Comparison of ENCODE assay signal across 8 mouse cellular contexts in the genomic region with DNA sequence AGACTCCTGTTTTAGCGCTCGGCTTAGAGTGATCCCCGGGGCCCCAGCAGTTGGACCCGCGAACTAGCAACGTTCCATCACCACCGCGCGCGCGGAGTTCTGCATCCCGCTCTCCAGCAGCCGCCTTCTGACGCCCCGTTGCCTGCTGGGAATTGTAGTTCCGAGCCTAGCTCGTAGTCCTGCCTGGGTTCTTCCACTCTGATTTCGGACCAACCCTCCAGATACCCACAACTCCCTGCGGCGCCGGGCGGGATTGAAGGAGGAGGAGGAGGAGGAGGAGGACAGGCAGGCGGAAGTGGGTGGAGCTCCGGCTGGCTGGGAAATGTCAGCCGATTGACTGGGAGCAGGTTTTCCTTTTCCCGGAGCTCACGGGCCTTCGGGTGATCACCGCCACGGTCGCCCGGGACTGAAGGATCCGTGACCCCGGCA. TPM values are rescaled to one million over a fixed set of nuclear protein-coding genes. Genes with fewer than 3 reads are reported as not detected.
DNase-seq lines count a peak whose midpoint lies in the region; ATAC-seq and TF ChIP-seq lines count a peak whose summit lies in the region.

Gene Lmbrd2, plus strand, starts transcription at position 299 of the 429 bp plus-strand sequence.

- H3K4me3 ChIP-seq in embryonic facial prominence, embryonic 13.5 days = peak within 1 kb of the TSS; percentile 93
- peak within 1 kb of the TSS; percentile 96 for H3K4me3 ChIP-seq in heart, adult 2 months
- H3K4me3 ChIP-seq in limb, embryonic 13.5 days = peak within 1 kb of the TSS; percentile 84
- H3K4me3 ChIP-seq in midbrain, embryonic 16.5 days (ENCODE audit: low read depth, low read length) = peak within 1 kb of the TSS; percentile 88

- H3K27me3 ChIP-seq in embryonic facial prominence, embryonic 13.5 days = no peaks in the 10 kb centered on the region
- H3K27me3 ChIP-seq in heart, adult 2 months (ENCODE audit: control insufficient read depth, insufficient read depth, low read length) = no peaks in the 10 kb centered on the region
- H3K27me3 ChIP-seq in limb, embryonic 13.5 days = no peaks in the 10 kb centered on the region
- H3K27me3 ChIP-seq in midbrain, embryonic 16.5 days (ENCODE audit: control insufficient read depth, insufficient read depth, low read depth, low read length) = no peaks in the 10 kb centered on the region

- peak; percentile 91 for DNase-seq in 3134 (ENCODE audit: extremely low read depth, insufficient read length, low spot score)
- peak; percentile 98 to 99 for DNase-seq in adrenal gland, postnatal 36 days
- peak; percentile 97 for DNase-seq in heart, adult 2 months
- peak; percentile 97 to 98 for DNase-seq in kidney, adult 8-10 months
- DNase-seq in spleen, postnatal 10 days (ENCODE audit: low spot score in 2 of 2) = peak; percentile 89 to 99

- peaks cover 34% of the 10 kb centered on the region for H3K36me3 ChIP-seq in embryonic facial prominence, embryonic 13.5 days
- no peaks in the 10 kb centered on the region for H3K36me3 ChIP-seq in heart, adult 2 months (ENCODE audit: control insufficient read depth, insufficient read depth, low read length)
- peaks cover 37% of the 10 kb centered on the region for H3K36me3 ChIP-seq in limb, embryonic 13.5 days
- peaks cover 8% of the 10 kb centered on the region for H3K36me3 ChIP-seq in midbrain, embryonic 16.5 days (ENCODE audit: control insufficient read depth, insufficient read depth, low read length)

- no peaks in the 10 kb centered on the region for H3K9me3 ChIP-seq in embryonic facial prominence, embryonic 13.5 days
- H3K9me3 ChIP-seq in limb, embryonic 13.5 days = no peaks in the 10 kb centered on the region; the same call in 1 of the 2 replicates
- H3K9me3 ChIP-seq in midbrain, embryonic 16.5 days (replicated peaks; ENCODE audit: control insufficient read depth, low read length, poor library complexity, severe bottlenecking) = no peaks in the 10 kb centered on the region

- TF ChIP-seq POLR2A in heart, adult 2 months (IDR thresholded peaks at IDR 0.05; ENCODE audit: insufficient read depth, low read depth, low read length) = no peak; the same call in 1 of the 2 replicates

- peaks cover 17% of the 10 kb centered on the region for H3K4me1 ChIP-seq in embryonic facial prominence, embryonic 13.5 days
- peaks cover 3% of the 10 kb centered on the region; the same call in 1 of the 2 replicates for H3K4me1 ChIP-seq in heart, adult 2 months (ENCODE audit: control insufficient read depth, insufficient read depth, low read length)
- H3K4me1 ChIP-seq in limb, embryonic 13.5 days = peaks cover 26% of the 10 kb centered on the region
- peaks cover 15% of the 10 kb centered on the region for H3K4me1 ChIP-seq in midbrain, embryonic 16.5 days (ENCODE audit: control insufficient read depth, insufficient read depth, low read length)

- WGBS in embryonic facial prominence, embryonic 13.5 days = under 1% methylated on average over 34 of the region's 34 CpGs
- under 1% methylated on average over 32 of the region's 34 CpGs for WGBS in heart, adult 2 months
- WGBS in limb, embryonic 13.5 days = under 1% methylated on average over 34 of the region's 34 CpGs
- under 1% methylated on average over 34 of the region's 34 CpGs for WGBS in midbrain, embryonic 16.5 days

- no peak for TF ChIP-seq CTCF in heart, adult 2 months (IDR thresholded peaks at IDR 0.05)

- 0 out of 2 replicates have a peak, but pooled peaks have one; percentile 27 for TF ChIP-seq EP300 in heart, adult 2 months (IDR thresholded peaks at IDR 0.05; ENCODE audit: insufficient read depth, low read depth, low read length)

- H3K4me2 ChIP-seq in embryonic facial prominence, embryonic 13.5 days = peak within 1 kb of the TSS; percentile 80
- peak within 1 kb of the TSS; percentile 81 for H3K4me2 ChIP-seq in limb, embryonic 13.5 days (replicated peaks)
- peak within 1 kb of the TSS; percentile 92 for H3K4me2 ChIP-seq in midbrain, embryonic 16.5 days (ENCODE audit: low read length)

- intact Hi-C loops in heart, adult 2 months (cut with DNase I) = no loop called here

- H3K79me2 ChIP-seq in heart, adult 2 months (replicated peaks; ENCODE audit: control insufficient read depth, insufficient read depth, low read length) = 0 out of 2 replicates have a peak, but pooled peaks cover 1% of the 10 kb centered on the region

- peak within 1 kb of the TSS; percentile 75 for H3K27ac ChIP-seq in embryonic facial prominence, embryonic 13.5 days
- peak within 1 kb of the TSS; percentile 84 for H3K27ac ChIP-seq in heart, adult 2 months
- H3K27ac ChIP-seq in limb, embryonic 13.5 days = peak within 1 kb of the TSS; percentile 85
- H3K27ac ChIP-seq in midbrain, embryonic 16.5 days (ENCODE audit: low read length) = peak within 1 kb of the TSS; percentile 90

- peak within 1 kb of the TSS; percentile 80 for H3K9ac ChIP-seq in embryonic facial prominence, embryonic 13.5 days
- peak within 1 kb of the TSS; percentile 89 for H3K9ac ChIP-seq in heart, adult 2 months (ENCODE audit: low read depth, low read length)
- peak within 1 kb of the TSS; percentile 83 for H3K9ac ChIP-seq in limb, embryonic 13.5 days
- peak within 1 kb of the TSS; percentile 85 for H3K9ac ChIP-seq in midbrain, embryonic 16.5 days (ENCODE audit: low read depth, low read length)

- ATAC-seq in embryonic facial prominence, embryonic 13.5 days (ENCODE audit: insufficient number of reproducible peaks, insufficient read depth, low FRiP score, low TSS enrichment, low read depth) = peak; percentile 98
- ATAC-seq in limb, embryonic 13.5 days (ENCODE audit: low FRiP score, low read depth) = peak; percentile 98
- ATAC-seq in midbrain, embryonic 16.5 days = peak; percentile 99

RNA-seq across cellular contexts. Expression of gene Lmbrd2, which starts in this region (rescaled TPM):
- total RNA-seq in adrenal gland, postnatal 36 days (2021) = 10 to 100 TPM; 26.9 to 31.0 TPM
- 2.9 and 3.7 TPM in 2 replicates for polyA plus RNA-seq in embryonic facial prominence, embryonic 13.5 days (2015; fragmentation: Nextera tagmentation; extraction: Ambion mirVana)
- total RNA-seq in heart, adult 2 months (2021) = 10 to 100 TPM; 12.4 to 14.0 TPM
- polyA plus RNA-seq in heart, adult 2 months (2012; rRNA removed) = 5.5 and 12.2 TPM in 2 replicates
- polyA plus RNA-seq in limb, embryonic 13.5 days (2015; fragmentation: Nextera tagmentation; extraction: Ambion mirVana) = 2.5 and 2.8 TPM in 2 replicates
- 3.3 and 3.6 TPM in 2 replicates for polyA plus RNA-seq in midbrain, embryonic 16.5 days (2015; fragmentation: Nextera tagmentation; extraction: Ambion mirVana)

Comparison
In these comparisons a context has a peak if more than half of its experiments do, and no peak if none do; other contexts are left out.
1. Peak in every context shown above with its lines: DNase-seq, ATAC-seq, H3K4me3 ChIP-seq and H3K27ac ChIP-seq.